Mouse (Mus musculus) naive thymus-derived CD4-positive, alpha-beta T cell, adult 2 months (primary cell): ENCODE results near the gene Sorcs3.

Experiments used
- DNase-seq: peaks from one replicate; pipeline ENCODE4 v3.0.0-alpha.2; 2011; ENCODE audit warnings: low read depth

Gene Sorcs3

GRCm38 (mm10) chr19:48205929-48206814 is at the start of gene Sorcs3:
TSS of gene Sorcs3 (plus strand) at chr19:48206025.
- DNase-seq = no peak

- no peak for DNase-seq
These were observed 40.5 kb upstream of the Sorcs3 start for GRCm38 (mm10) chr19:48165341-48165740.

- DNase-seq = no peak
These were observed 38.7 kb upstream of the Sorcs3 start for GRCm38 (mm10) chr19:48167110-48167509.

- no peak for DNase-seq
These were observed 37.5 kb upstream of the Sorcs3 start for GRCm38 (mm10) chr19:48168284-48168683.

- DNase-seq = no peak
These were observed 31.1 kb upstream of the Sorcs3 start for GRCm38 (mm10) chr19:48174717-48175116.

- no peak for DNase-seq
These were observed 1.8 kb upstream of the Sorcs3 start for GRCm38 (mm10) chr19:48203928-48204470.

GRCm38 (mm10) chr19:48204476-48204875 is 1.3 kb upstream of the Sorcs3 start:
- no peak for DNase-seq

GRCm38 (mm10) chr19:48204892-48205761 is 698 bp upstream of the Sorcs3 start:
- DNase-seq = no peak

GRCm38 (mm10) chr19:48206861-48207730 is 1.3 kb downstream of the Sorcs3 start:
- DNase-seq = no peak

GRCm38 (mm10) chr19:48207731-48208370 is 2.0 kb downstream of the Sorcs3 start:
- DNase-seq = no peak

- no peak for DNase-seq
These were observed 9.6 kb downstream of the Sorcs3 start for GRCm38 (mm10) chr19:48215379-48215778.

GRCm38 (mm10) chr19:48237786-48238372 is 32.1 kb downstream of the Sorcs3 start:
- DNase-seq = no peak

- DNase-seq = no peak
These were observed 32.6 kb downstream of the Sorcs3 start for GRCm38 (mm10) chr19:48238391-48238790.

GRCm38 (mm10) chr19:48240960-48241359 is 35.1 kb downstream of the Sorcs3 start:
- no peak for DNase-seq

- DNase-seq = no peak
These were observed 38.2 kb downstream of the Sorcs3 start for GRCm38 (mm10) chr19:48244036-48244435.

- DNase-seq = no peak
These were observed 53.4 kb downstream of the Sorcs3 start for GRCm38 (mm10) chr19:48259223-48259622.

GRCm38 (mm10) chr19:48260671-48261070 is 54.8 kb downstream of the Sorcs3 start:
- no peak for DNase-seq

- DNase-seq = no peak
These were observed 57.9 kb downstream of the Sorcs3 start for GRCm38 (mm10) chr19:48263750-48264149.

GRCm38 (mm10) chr19:48280273-48280672 is 74.4 kb downstream of the Sorcs3 start:
- no peak for DNase-seq

- no peak for DNase-seq
These were observed 76.4 kb downstream of the Sorcs3 start for GRCm38 (mm10) chr19:48282250-48282649.

GRCm38 (mm10) chr19:48283217-48283616 is 77.4 kb downstream of the Sorcs3 start:
- DNase-seq = no peak
